Mouse (Mus musculus) MEL (cell line): ENCODE results near the gene Serpinf1.
A peak's percentile ranks its signal among the peaks of the same experiment; 100 is the strongest.

Experiments
- CTCF ChIP-seq, 3 experiments: IDR thresholded peaks in 2 of 3; conservative IDR thresholded peaks in 1 of 3; 2 replicates each; pipeline ENCODE4 v1.5.1; 2011 to 2012; ENCODE audit warnings: low read length in 3 of 3, low read depth in 2 of 3, mild to moderate bottlenecking in 2 of 3, improper control_type of control experiment in 1 of 3, inconsistent platforms in 1 of 3, mixed read lengths in 1 of 3, moderate library complexity in 1 of 3; ENCODE audit not compliant: control insufficient read depth in 1 of 3, insufficient read depth in 1 of 3, poor library complexity in 1 of 3, severe bottlenecking in 1 of 3
- E2F4 ChIP-seq: IDR thresholded peaks from 2 replicates; pipeline ENCODE4 v1.6.1; 2011; ENCODE audit warnings: low read depth, low read length, improper control_type of control experiment, borderline replicate concordance
- ELF1 ChIP-seq: IDR thresholded peaks from 2 replicates; pipeline ENCODE4 v1.6.1; 2014; ENCODE audit warnings: low read depth, mild to moderate bottlenecking, inconsistent platforms, low read length, improper control_type of control experiment, moderate library complexity
- EP300 ChIP-seq, 2 experiments: IDR thresholded peaks; 2 replicates each; pipeline ENCODE4 v1.6.1; 2011; ENCODE audit warnings: improper control_type of control experiment in 2 of 2, low read length in 2 of 2, low read depth in 1 of 2, mild to moderate bottlenecking in 1 of 2
- GATA1 ChIP-seq: IDR thresholded peaks from 2 replicates; pipeline ENCODE4 v1.6.1; 2011; ENCODE audit warnings: low read depth, low read length, improper control_type of control experiment
- HCFC1 ChIP-seq: IDR thresholded peaks from 2 replicates; pipeline ENCODE4 v1.6.1; 2012; ENCODE audit warnings: low read depth, mild to moderate bottlenecking, inconsistent platforms, low read length, improper control_type of control experiment, moderate library complexity
- MAFK ChIP-seq: IDR thresholded peaks from 2 replicates; pipeline ENCODE4 v1.6.1; 2011; ENCODE audit warnings: low read depth, mild to moderate bottlenecking, low read length, improper control_type of control experiment, borderline replicate concordance
- POLR2A ChIP-seq, 2 experiments: IDR thresholded peaks; 2 replicates each; pipeline ENCODE4 v1.6.1; 2011 to 2012; ENCODE audit warnings: low read length in 2 of 2, mild to moderate bottlenecking in 2 of 2, control low read depth in 1 of 2, improper control_type of control experiment in 1 of 2, low read depth in 1 of 2, moderate library complexity in 1 of 2; ENCODE audit not compliant: control insufficient read depth in 1 of 2, insufficient read depth in 1 of 2, poor library complexity in 1 of 2
- POLR2AphosphoS2 ChIP-seq: IDR thresholded peaks from 2 replicates; pipeline ENCODE4 v1.6.1; 2011; ENCODE audit warnings: low read length, improper control_type of control experiment
- SMC3 ChIP-seq: IDR thresholded peaks from 2 replicates; pipeline ENCODE4 v1.6.1; 2011; ENCODE audit warnings: low read depth, low read length, improper control_type of control experiment
- TBP ChIP-seq: IDR thresholded peaks from 2 replicates; pipeline ENCODE4 v1.8.0; 2011; ENCODE audit warnings: low read depth, low read length, improper control_type of control experiment
- USF2 ChIP-seq, 2 experiments: IDR thresholded peaks; 2 replicates each; pipeline ENCODE4 v1.6.1; 2011 to 2012; ENCODE audit warnings: improper control_type of control experiment in 2 of 2, low read length in 2 of 2, borderline replicate concordance in 1 of 2, inconsistent platforms in 1 of 2, low read depth in 1 of 2, mild to moderate bottlenecking in 1 of 2; ENCODE audit not compliant: insufficient read depth in 1 of 2
- ZC3H11A ChIP-seq: IDR thresholded peaks from 2 replicates; pipeline ENCODE4 v1.6.1; 2012; ENCODE audit warnings: low read depth, mild to moderate bottlenecking, inconsistent platforms, low read length, improper control_type of control experiment

DNA sequence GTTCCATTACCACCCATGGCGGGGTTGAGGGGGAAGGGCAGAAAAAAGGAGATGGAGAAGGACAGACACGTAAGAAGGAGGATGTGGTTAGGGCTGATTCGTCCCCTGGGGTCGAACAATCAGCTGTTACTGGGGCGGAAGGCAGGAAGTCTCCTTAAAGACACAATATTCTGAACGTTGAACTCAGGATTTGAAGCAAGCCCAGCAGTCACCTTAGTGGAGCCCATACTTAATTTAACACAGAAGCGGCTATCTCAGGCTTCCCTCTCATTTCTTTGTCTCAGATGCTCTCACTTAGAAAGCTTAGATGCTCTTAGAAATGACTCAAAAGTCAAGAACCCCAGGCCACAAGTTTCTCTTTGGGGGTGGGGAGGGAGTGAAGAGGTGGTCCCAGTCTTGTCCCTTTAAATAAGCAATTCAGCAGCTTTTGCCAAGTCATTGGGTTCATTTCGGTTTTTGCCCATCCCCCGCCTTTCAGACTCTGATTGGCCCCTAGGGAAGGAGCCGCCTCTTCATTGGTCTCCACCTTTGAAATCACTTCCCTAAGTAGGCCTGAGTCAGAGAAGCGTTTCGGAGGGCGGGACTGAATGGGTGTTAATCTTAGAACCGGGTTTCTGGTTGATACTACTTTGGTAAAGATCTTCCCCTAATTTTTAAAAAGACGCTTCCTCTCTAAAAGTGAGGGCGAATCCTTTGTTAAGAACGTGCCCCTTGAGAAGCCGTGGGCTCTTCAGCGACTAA lies 37.8 kb upstream of the Serpinf1 start:
- TF ChIP-seq CTCF (IDR thresholded peaks at IDR 0.05 in 2 of 3, conservative IDR thresholded peaks at IDR 0.05 in 1 of 3; ENCODE audit: control insufficient read depth in 1 of 3, insufficient read depth in 1 of 3, low read depth in 2 of 3, low read length in 3 of 3, poor library complexity in 1 of 3, severe bottlenecking in 1 of 3) (no peak), MAFK (peak; percentile 91), POLR2A (IDR thresholded peaks at IDR 0.05; ENCODE audit: control insufficient read depth in 1 of 2, insufficient read depth in 1 of 2, low read depth in 1 of 2, low read length in 2 of 2, poor library complexity in 1 of 2) (peak in 1 of 2 experiments; percentile 81; a peak in 2 of 4 replicates), USF2 (IDR thresholded peaks at IDR 0.05; ENCODE audit: borderline replicate concordance in 1 of 2, insufficient read depth in 1 of 2, low read depth in 1 of 2, low read length in 2 of 2) (no peak), HCFC1 (peak; percentile 85), ZC3H11A (no peak), SMC3 (no peak), E2F4 (no peak), GATA1 (0 out of 2 replicates have a peak, but pooled peaks have one; percentile 7), POLR2AphosphoS2 (peak; percentile 86), EP300 (IDR thresholded peaks at IDR 0.05; ENCODE audit: low read depth in 1 of 2, low read length in 2 of 2) (peak; percentile 10 to 85), TBP (peak; percentile 92), ELF1 (peak; percentile 77)
